Mouse (Mus musculus): ENCODE results near the gene Gm17349. TPM values are rescaled to one million over a fixed set of nuclear protein-coding genes. Genes with fewer than 3 reads are reported as not detected.
"Not testable (repeated sequence)": the region's sequence is repeated elsewhere in the genome, so short reads cannot be mapped to it uniquely, and the experiment has no call there.

Gene Gm17349
- polyA plus RNA-seq, 1 experiment: 3.0 TPM

DNA sequence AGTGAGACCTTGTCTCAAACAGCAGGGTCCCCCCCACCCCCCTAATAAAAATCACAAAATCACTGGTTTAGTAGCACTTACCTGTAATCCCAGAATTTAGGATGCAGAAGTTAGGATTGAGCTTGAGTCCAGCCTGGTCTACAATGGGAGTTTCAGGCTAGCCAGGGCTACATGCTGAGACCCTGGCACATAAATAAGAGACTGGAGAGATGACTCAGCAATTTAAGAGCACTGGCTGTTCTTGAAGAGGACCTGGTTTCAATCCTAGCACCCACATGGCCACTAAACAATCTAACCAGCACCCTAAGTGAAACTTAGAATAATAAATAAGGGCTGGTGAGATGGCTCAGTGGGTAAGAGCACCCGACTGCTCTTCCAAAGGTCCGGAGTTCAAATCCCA lies 25.9 kb upstream of the Gm17349 start:
- TF ChIP-seq CTCF (IDR thresholded peaks at IDR 0.05; ENCODE audit: extremely low read depth, insufficient read length, insufficient replicate concordance, low read depth, low read length) (no peak), POLR2A (IDR thresholded peaks at IDR 0.05; ENCODE audit: low read depth, low read length) (no peak)
- H3K4me3 ChIP-seq (ENCODE audit: low read depth, low read length): no peak overlapping the region
- H3K4me1 ChIP-seq (ENCODE audit: control insufficient read depth, insufficient read depth, insufficient read length, low read length): 0 out of 2 replicates have a peak, but pooled peaks cover 3% of the 10 kb centered on the region
- WGBS: 96% methylated on average over 2 of the region's 2 CpGs
- H3K27me3 ChIP-seq (ENCODE audit: control insufficient read depth, insufficient read depth, low read length): no peaks in the 10 kb centered on the region
- peaks cover 34% of the 10 kb centered on the region for H3K36me3 ChIP-seq (ENCODE audit: control insufficient read depth, insufficient read depth, low read length)
- H3K27ac ChIP-seq (ENCODE audit: insufficient read depth, low read depth, low read length): no peak overlapping the region

DNA sequence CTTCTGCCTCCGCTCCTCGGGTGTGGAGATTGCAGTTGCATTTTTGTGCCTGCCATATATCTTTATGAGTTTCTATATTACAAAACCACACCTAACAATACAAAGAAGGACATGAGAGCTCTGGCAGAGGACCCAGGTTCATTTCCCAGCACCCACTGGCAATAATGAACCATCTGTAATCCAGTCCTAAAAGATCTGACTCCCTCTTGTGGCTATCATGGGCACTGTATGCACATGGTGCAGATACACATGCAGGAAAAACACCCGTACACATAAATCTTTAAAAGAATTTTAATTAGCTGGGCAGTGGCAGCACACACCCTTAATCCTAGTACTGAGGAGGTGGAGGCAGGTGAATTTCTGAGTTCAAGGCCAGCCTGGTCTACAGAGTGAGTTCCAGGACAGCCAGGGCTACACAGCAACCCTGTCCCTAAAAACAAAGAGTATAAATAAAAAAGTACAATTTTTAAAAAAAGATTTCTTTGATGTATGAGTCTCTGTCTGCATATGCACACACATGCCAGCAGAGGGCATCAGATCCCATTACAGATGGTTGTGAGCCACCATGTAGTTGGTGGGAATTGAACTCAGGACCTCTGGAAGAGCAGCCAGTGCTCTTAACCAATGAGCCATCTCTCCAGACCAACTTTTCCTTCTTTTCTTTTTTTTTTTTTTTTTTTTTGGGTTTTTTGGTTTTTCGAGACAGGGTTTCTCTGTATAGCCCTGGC lies 23.9 kb upstream of the Gm17349 start:
- Histone ChIP-seq H3K36me3 (ENCODE audit: control insufficient read depth, insufficient read depth, low read length) (peaks cover 26% of the 10 kb centered on the region), H3K4me3 (ENCODE audit: low read depth, low read length) (no peak overlapping the region), H3K27me3 (ENCODE audit: control insufficient read depth, insufficient read depth, low read length) (no peaks in the 10 kb centered on the region), H3K27ac (ENCODE audit: insufficient read depth, low read depth, low read length) (no peak overlapping the region), H3K4me1 (ENCODE audit: control insufficient read depth, insufficient read depth, insufficient read length, low read length) (peaks cover 8% of the 10 kb centered on the region; the same call in 1 of the 2 replicates)
- TF ChIP-seq POLR2A (IDR thresholded peaks at IDR 0.05; ENCODE audit: low read depth, low read length): no peak
- TF ChIP-seq CTCF (IDR thresholded peaks at IDR 0.05; ENCODE audit: extremely low read depth, insufficient read length, insufficient replicate concordance, low read depth, low read length): peak; percentile 22; the same call in 1 of the 2 replicates
- 78% methylated on average over 4 of the region's 4 CpGs for WGBS

DNA sequence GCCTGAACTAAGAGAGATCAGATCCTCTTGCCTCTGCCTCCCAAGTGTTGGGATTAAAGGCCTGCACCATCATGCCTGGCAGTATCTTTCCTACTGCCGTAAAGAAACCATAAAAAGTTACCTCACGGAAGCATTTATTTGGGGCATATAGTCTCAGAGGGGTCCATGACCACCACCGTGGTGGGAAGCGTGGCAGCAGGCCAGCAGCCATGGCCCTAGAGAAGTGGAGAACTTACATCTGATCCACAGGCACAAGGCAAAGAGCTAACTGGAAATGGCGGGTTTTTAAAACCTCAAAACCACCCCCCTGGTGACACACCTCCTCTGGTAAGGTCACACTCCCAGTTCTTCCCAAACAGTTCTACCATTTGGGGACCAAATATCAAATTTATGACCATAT lies 22.9 kb upstream of the Gm17349 start:
- TF ChIP-seq CTCF (IDR thresholded peaks at IDR 0.05; ENCODE audit: extremely low read depth, insufficient read length, insufficient replicate concordance, low read depth, low read length) (no peak), POLR2A (IDR thresholded peaks at IDR 0.05; ENCODE audit: low read depth, low read length) (no peak)
- Histone ChIP-seq H3K27me3 (ENCODE audit: control insufficient read depth, insufficient read depth, low read length) (no peaks in the 10 kb centered on the region), H3K4me3 (ENCODE audit: low read depth, low read length) (no peak overlapping the region), H3K4me1 (ENCODE audit: control insufficient read depth, insufficient read depth, insufficient read length, low read length) (peaks cover 18% of the 10 kb centered on the region; the same call in 1 of the 2 replicates), H3K27ac (ENCODE audit: insufficient read depth, low read depth, low read length) (no peak overlapping the region), H3K36me3 (ENCODE audit: control insufficient read depth, insufficient read depth, low read length) (peaks cover 28% of the 10 kb centered on the region)
- 94% methylated on average over 5 of the region's 5 CpGs for WGBS

- Histone ChIP-seq H3K36me3 (ENCODE audit: control insufficient read depth, insufficient read depth, low read length) (peaks cover 32% of the 10 kb centered on the region), H3K27ac (ENCODE audit: insufficient read depth, low read depth, low read length) (no peak overlapping the region), H3K27me3 (ENCODE audit: control insufficient read depth, insufficient read depth, low read length) (no peaks in the 10 kb centered on the region), H3K4me3 (ENCODE audit: low read depth, low read length) (no peak overlapping the region), H3K4me1 (ENCODE audit: control insufficient read depth, insufficient read depth, insufficient read length, low read length) (peaks cover 23% of the 10 kb centered on the region)
- 96% methylated on average over 12 of the region's 12 CpGs for WGBS
- no peak for TF ChIP-seq CTCF (IDR thresholded peaks at IDR 0.05; ENCODE audit: extremely low read depth, insufficient read length, insufficient replicate concordance, low read depth, low read length)
- TF ChIP-seq POLR2A (IDR thresholded peaks at IDR 0.05; ENCODE audit: low read depth, low read length): no peak
Measured at GRCm38 (mm10) chr15:99727525-99727924, 22.2 kb upstream of the Gm17349 start.

GRCm38 (mm10) chr15:99727039-99727438 lies 21.7 kb upstream of the Gm17349 start:
- H3K27me3 ChIP-seq (ENCODE audit: control insufficient read depth, insufficient read depth, low read length); H3K27ac ChIP-seq (ENCODE audit: insufficient read depth, low read depth, low read length); H3K4me3 ChIP-seq (ENCODE audit: low read depth, low read length): not testable (repeated sequence)
- Histone ChIP-seq H3K4me1 (ENCODE audit: control insufficient read depth, insufficient read depth, insufficient read length, low read length) (peaks cover 23% of the 10 kb centered on the region), H3K36me3 (ENCODE audit: control insufficient read depth, insufficient read depth, low read length) (peaks cover 37% of the 10 kb centered on the region)
- WGBS: 93% methylated on average over 4 of the region's 5 CpGs

GRCm38 (mm10) chr15:99726549-99726948 lies 21.3 kb upstream of the Gm17349 start:
- peaks cover 42% of the 10 kb centered on the region for H3K36me3 ChIP-seq (ENCODE audit: control insufficient read depth, insufficient read depth, low read length)
- no peak overlapping the region for H3K27ac ChIP-seq (ENCODE audit: insufficient read depth, low read depth, low read length)
- H3K4me1 ChIP-seq (ENCODE audit: control insufficient read depth, insufficient read depth, insufficient read length, low read length): peaks cover 25% of the 10 kb centered on the region
- no peak overlapping the region for H3K4me3 ChIP-seq (ENCODE audit: low read depth, low read length)
- TF ChIP-seq CTCF (IDR thresholded peaks at IDR 0.05; ENCODE audit: extremely low read depth, insufficient read length, insufficient replicate concordance, low read depth, low read length): no peak
- no peak for TF ChIP-seq POLR2A (IDR thresholded peaks at IDR 0.05; ENCODE audit: low read depth, low read length)
- 47% methylated on average over 2 of the region's 2 CpGs for WGBS
- no peaks in the 10 kb centered on the region for H3K27me3 ChIP-seq (ENCODE audit: control insufficient read depth, insufficient read depth, low read length)

DNA sequence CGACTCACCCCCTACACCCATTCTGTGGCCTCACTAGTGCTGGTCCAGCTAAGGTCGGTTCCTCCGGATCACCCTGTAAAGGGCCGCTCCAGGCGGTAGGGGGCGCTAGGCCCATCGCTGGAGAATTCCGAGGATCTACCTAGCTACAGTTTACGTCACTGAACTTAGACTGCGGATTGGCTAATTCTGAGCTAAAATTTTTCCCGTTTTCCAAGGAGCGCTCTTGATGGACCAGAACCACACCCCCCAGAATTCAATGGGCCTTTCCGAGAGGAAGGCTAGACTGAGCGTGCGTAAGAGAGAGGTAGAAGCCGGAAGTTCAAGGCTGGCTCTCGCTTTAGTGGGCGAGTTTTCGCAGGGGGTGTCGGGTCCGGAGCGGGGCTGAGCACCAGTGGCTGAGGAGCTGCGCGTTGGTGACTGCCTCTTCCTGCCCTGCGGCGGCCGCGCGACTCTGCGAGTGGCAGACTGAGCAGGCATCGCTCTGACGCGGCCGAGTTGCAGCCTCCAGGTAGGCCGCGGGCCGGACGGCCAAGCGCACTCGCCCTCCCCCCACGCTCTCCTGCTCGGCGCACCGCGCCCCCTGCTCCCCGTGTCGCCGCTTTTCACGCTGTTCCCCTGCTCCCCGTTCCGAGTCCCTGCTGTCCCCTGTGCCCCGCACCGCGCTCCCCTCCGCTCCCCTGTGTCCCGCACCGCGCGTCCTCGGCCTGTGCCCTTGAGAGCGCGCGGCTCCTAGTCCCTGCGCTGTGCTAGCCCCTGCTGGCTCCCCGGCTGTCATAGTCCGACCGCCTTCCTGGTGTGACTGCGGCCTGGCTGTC lies 20.3 kb upstream of the Gm17349 start, which contains the start of gene Cox14:
Gene Cox14 (plus strand): TSS at position 278 of the 815 bp plus-strand sequence.
- H3K36me3 ChIP-seq (ENCODE audit: control insufficient read depth, insufficient read depth, low read length): peaks cover 49% of the 10 kb centered on the region
- peak within 1 kb of the TSS; percentile 95 for H3K27ac ChIP-seq (ENCODE audit: insufficient read depth, low read depth, low read length)
- peaks cover 25% of the 10 kb centered on the region for H3K4me1 ChIP-seq (ENCODE audit: control insufficient read depth, insufficient read depth, insufficient read length, low read length)
- H3K4me3 ChIP-seq (ENCODE audit: low read depth, low read length): peak within 1 kb of the TSS; percentile 88
- no peaks in the 10 kb centered on the region for H3K27me3 ChIP-seq (ENCODE audit: control insufficient read depth, insufficient read depth, low read length)
- WGBS: under 1% methylated on average over 68 of the region's 68 CpGs
- TF ChIP-seq POLR2A (IDR thresholded peaks at IDR 0.05; ENCODE audit: low read depth, low read length) (peak; percentile 80), CTCF (IDR thresholded peaks at IDR 0.05; ENCODE audit: extremely low read depth, insufficient read length, insufficient replicate concordance, low read depth, low read length) (peak; percentile 97)

All from small intestine, adult 2 months (tissue).